Mouse (Mus musculus): Measurements from ENCODE around the gene Taf5. TPM values are rescaled to one million over a fixed set of nuclear protein-coding genes. Genes with fewer than 3 reads are reported as not detected.

Gene Taf5
- polyA plus RNA-seq, 1 experiment from 2014 or later: 4.4 TPM

DNA sequence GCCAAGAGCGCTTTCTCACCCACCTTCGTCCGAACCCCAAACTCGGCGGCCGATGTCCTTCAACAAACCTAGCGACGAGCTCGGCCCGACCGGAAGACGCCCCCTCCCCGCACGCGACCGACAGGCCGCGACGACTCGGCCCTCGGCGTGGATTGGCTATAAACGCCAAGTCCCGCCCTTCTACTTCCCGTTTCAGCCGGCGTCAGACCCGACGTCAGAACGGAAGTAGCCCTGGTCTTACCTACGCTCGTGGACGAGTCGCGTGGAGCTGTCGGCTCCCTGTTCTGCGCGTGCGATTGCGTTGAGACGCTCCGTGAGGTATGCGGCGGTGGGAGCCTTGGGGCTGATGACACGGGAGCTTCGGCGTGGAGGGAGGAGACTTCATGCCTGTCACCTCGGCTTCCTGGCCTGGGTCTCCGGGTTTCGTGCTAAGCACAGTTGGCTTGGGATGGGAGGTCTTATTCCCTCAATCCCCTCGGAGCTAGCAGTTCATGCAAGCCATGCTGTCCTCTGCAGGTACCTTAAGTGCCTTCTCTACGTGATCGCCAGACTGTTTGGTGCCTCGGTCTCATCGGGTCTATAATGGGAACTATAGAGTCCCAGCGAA, 23.1 kb downstream of the Taf5 start, which contains the start of the genes Usmg5 and Pdcd11:
Gene Usmg5 (minus strand): TSS at position 98 of the 607 bp plus-strand sequence.
Gene Pdcd11 (plus strand): TSS at position 219 of the 607 bp plus-strand sequence.
- H3K36me3 ChIP-seq (ENCODE audit: control insufficient read depth, insufficient read depth, low read length): peaks cover 13% of the 10 kb centered on the region
- H3K9me3 ChIP-seq (ENCODE audit: control insufficient read depth, low read length): no peaks in the 10 kb centered on the region
- peak within 1 kb of the TSS; percentile 98 for H3K9ac ChIP-seq (ENCODE audit: low read depth, low read length)
- H3K4me2 ChIP-seq (ENCODE audit: low read length): peak within 1 kb of the TSS; percentile 83
- peak within 1 kb of the TSS; percentile 97 for H3K4me3 ChIP-seq (ENCODE audit: low read length)
- no peaks in the 10 kb centered on the region for H3K27me3 ChIP-seq (replicated peaks; ENCODE audit: control insufficient read depth, insufficient read depth, low read length)
- H3K27ac ChIP-seq (ENCODE audit: low read depth, low read length): peak within 1 kb of the TSS; percentile 92
- WGBS: under 1% methylated on average over 56 of the region's 56 CpGs
- peak; percentile 99 for ATAC-seq
- H3K4me1 ChIP-seq (ENCODE audit: control insufficient read depth, insufficient read depth, low read depth, low read length): peaks cover 19% of the 10 kb centered on the region

DNA sequence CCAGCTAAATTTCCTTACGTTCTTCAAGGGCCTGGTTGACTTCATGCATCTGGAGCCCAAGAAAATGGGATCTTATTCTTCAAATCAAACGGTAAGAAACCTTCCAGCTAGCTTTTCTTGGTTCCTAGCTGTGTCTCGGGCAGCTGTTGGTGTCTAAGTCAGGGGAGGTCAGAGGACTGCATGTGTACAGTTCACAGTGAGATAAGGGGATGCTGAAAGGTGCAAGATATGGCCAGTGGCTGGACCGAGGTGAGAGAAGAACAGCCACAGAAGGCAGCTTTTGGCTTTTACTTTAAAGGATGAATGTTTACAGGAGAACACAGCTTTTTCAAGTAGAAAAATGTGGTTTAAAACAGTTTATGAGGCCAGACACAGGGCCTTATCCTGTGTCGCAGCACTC, 33.5 kb downstream of the Taf5 start:
- H3K4me2 ChIP-seq (ENCODE audit: low read length): no peak overlapping the region
- H3K27ac ChIP-seq (ENCODE audit: low read depth, low read length): no peak overlapping the region
- no peak for ATAC-seq
- WGBS: 94% methylated on average over 5 of the region's 5 CpGs
- H3K4me3 ChIP-seq (ENCODE audit: low read length): no peak overlapping the region
- H3K27me3 ChIP-seq (replicated peaks; ENCODE audit: control insufficient read depth, insufficient read depth, low read length): no peaks in the 10 kb centered on the region
- no peak overlapping the region for H3K9ac ChIP-seq (ENCODE audit: low read depth, low read length)
- no peaks in the 10 kb centered on the region for H3K9me3 ChIP-seq (ENCODE audit: control insufficient read depth, low read length)
- H3K4me1 ChIP-seq (ENCODE audit: control insufficient read depth, insufficient read depth, low read depth, low read length): no peaks in the 10 kb centered on the region
- H3K36me3 ChIP-seq (ENCODE audit: control insufficient read depth, insufficient read depth, low read length): peaks cover 63% of the 10 kb centered on the region

DNA sequence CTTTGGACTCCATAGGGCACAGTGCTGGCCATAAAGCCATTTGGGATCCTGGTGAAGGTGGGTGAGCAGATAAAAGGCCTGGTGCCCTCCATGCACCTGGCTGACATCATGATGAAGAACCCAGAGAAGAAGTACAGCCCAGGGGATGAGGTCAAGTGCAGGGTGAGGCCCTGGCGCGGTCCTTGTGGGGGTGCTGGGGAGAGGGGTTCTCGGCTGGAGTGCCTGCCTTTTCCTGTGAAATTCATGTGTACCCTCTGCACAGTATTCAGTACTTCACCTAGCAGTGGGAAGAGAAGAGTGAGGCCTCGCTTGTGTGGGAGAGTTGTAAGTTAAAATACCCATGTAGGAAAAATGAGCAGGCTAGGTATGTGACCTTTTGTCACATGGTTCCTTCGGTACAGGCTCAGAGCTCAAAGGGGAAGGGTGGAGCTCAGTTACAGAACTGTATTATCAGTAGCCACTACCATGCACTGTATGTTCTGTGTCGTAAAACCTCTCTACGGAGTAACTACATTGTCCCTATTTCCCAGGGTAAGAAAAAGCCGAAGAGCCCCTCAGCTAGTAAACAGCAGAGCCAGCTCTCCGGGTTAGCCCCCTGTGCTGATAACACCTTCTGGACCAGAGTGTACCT, 37.2 kb downstream of the Taf5 start:
- Histone ChIP-seq H3K4me2 (ENCODE audit: low read length) (no peak overlapping the region), H3K4me3 (ENCODE audit: low read length) (no peak overlapping the region), H3K9me3 (ENCODE audit: control insufficient read depth, low read length) (no peaks in the 10 kb centered on the region), H3K4me1 (ENCODE audit: control insufficient read depth, insufficient read depth, low read depth, low read length) (no peaks in the 10 kb centered on the region), H3K9ac (ENCODE audit: low read depth, low read length) (no peak overlapping the region), H3K36me3 (ENCODE audit: control insufficient read depth, insufficient read depth, low read length) (peaks cover 67% of the 10 kb centered on the region), H3K27ac (ENCODE audit: low read depth, low read length) (no peak overlapping the region), H3K27me3 (replicated peaks; ENCODE audit: control insufficient read depth, insufficient read depth, low read length) (no peaks in the 10 kb centered on the region)
- 97% methylated on average over 9 of the region's 9 CpGs for WGBS
- ATAC-seq: no peak

DNA sequence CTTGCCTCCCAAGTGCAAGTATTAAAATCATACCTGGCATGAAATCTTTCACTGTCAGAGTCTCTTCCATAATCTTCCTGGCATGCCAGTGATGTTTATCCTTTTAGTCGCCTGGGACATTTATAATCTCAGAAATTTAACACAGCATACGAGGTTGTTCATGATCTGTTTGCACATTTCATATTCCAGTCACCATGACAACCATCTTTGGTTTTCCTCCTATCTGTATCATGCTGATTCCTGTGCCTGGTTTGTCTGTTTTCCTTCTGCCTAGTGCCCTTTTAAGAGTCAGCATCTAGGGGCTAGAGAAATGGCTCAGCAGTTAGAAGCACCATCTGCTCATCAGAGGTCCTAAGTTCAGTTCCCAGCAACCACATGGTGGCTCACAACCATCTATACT, 51.1 kb downstream of the Taf5 start:
- H3K9me3 ChIP-seq (ENCODE audit: control insufficient read depth, low read length): no peaks in the 10 kb centered on the region
- H3K4me3 ChIP-seq (ENCODE audit: low read length): no peak overlapping the region
- H3K27me3 ChIP-seq (replicated peaks; ENCODE audit: control insufficient read depth, insufficient read depth, low read length): no peaks in the 10 kb centered on the region
- H3K4me2 ChIP-seq (ENCODE audit: low read length): no peak overlapping the region
- H3K27ac ChIP-seq (ENCODE audit: low read depth, low read length): no peak overlapping the region
- WGBS: 88% methylated on average over 2 of the region's 2 CpGs
- no peaks in the 10 kb centered on the region for H3K4me1 ChIP-seq (ENCODE audit: control insufficient read depth, insufficient read depth, low read depth, low read length)
- no peak for ATAC-seq
- no peak overlapping the region for H3K9ac ChIP-seq (ENCODE audit: low read depth, low read length)
- peaks cover 39% of the 10 kb centered on the region for H3K36me3 ChIP-seq (ENCODE audit: control insufficient read depth, insufficient read depth, low read length)

DNA sequence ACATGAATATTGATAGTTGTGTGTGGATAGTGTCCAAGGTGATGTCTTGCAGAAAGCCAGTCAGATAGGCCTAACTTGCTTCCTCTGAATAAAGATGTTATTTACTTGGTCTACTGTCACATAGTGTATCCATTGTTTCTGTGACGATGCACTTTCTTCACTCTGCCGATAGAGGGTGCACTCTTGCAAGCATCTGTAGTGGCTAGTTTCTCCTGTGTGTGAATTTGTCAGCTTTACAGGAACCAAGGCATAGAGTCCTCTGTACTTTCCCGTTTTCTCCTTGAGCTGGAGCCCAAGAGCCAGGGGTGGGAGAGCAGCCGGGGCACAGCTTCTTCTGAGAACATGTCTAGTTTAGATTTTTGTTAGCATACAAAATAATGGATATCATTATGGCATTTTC, 53.5 kb downstream of the Taf5 start:
- ATAC-seq: no peak
- no peaks in the 10 kb centered on the region for H3K9me3 ChIP-seq (ENCODE audit: control insufficient read depth, low read length)
- no peaks in the 10 kb centered on the region for H3K4me1 ChIP-seq (ENCODE audit: control insufficient read depth, insufficient read depth, low read depth, low read length)
- H3K4me2 ChIP-seq (ENCODE audit: low read length): no peak overlapping the region
- H3K27me3 ChIP-seq (replicated peaks; ENCODE audit: control insufficient read depth, insufficient read depth, low read length): no peaks in the 10 kb centered on the region
- H3K27ac ChIP-seq (ENCODE audit: low read depth, low read length): no peak overlapping the region
- 42% methylated on average over 4 of the region's 4 CpGs for WGBS
- no peak overlapping the region for H3K4me3 ChIP-seq (ENCODE audit: low read length)
- no peak overlapping the region for H3K9ac ChIP-seq (ENCODE audit: low read depth, low read length)
- peaks cover 36% of the 10 kb centered on the region for H3K36me3 ChIP-seq (ENCODE audit: control insufficient read depth, insufficient read depth, low read length)

DNA sequence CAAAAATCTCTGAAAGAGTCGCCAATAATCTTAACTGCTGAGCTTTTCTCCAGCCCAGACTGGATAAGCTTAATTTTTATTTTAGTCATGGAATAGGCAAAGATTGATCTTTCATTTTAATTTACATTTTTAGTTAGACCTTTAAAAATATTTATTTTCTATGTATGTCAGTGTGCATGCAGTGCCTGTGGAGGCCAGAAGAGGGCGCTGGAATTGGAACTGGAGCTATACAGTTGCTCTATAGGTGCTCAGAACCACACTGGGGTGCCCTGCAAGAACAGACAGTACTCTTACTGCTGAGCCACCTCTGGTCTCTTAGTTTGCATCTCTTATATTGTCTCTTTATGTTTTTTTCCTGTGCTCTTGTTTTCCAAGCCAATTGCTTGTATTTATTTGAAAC, 55.3 kb downstream of the Taf5 start:
- Histone ChIP-seq H3K4me3 (ENCODE audit: low read length) (no peak overlapping the region), H3K4me2 (ENCODE audit: low read length) (no peak overlapping the region), H3K27me3 (replicated peaks; ENCODE audit: control insufficient read depth, insufficient read depth, low read length) (no peaks in the 10 kb centered on the region), H3K9me3 (ENCODE audit: control insufficient read depth, low read length) (no peaks in the 10 kb centered on the region), H3K9ac (ENCODE audit: low read depth, low read length) (no peak overlapping the region), H3K4me1 (ENCODE audit: control insufficient read depth, insufficient read depth, low read depth, low read length) (no peaks in the 10 kb centered on the region), H3K27ac (ENCODE audit: low read depth, low read length) (no peak overlapping the region), H3K36me3 (ENCODE audit: control insufficient read depth, insufficient read depth, low read length) (peaks cover 37% of the 10 kb centered on the region)
- no peak for ATAC-seq
- WGBS: 30% methylated on average over 2 of the region's 2 CpGs

DNA sequence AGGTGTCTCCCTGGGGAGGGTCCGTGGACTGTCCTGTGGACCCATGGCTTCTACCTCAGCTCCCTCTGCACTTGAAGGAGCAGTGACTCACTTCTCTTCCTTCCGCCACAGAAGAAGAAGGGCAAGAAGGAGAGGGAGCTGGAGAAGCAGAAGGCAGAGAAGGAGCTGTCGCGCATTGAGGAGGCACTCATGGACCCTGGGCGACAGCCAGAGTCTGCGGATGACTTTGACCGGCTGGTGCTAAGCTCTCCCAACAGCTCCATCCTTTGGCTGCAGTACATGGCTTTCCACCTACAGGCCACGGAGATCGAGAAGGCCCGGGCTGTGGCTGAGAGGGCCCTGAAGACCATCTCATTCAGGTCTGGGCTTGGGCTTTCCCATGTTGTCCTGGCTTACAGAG, 60.6 kb downstream of the Taf5 start:
- 98% methylated on average over 10 of the region's 10 CpGs for WGBS
- H3K4me2 ChIP-seq (ENCODE audit: low read length): no peak overlapping the region
- no peaks in the 10 kb centered on the region for H3K4me1 ChIP-seq (ENCODE audit: control insufficient read depth, insufficient read depth, low read depth, low read length)

DNA sequence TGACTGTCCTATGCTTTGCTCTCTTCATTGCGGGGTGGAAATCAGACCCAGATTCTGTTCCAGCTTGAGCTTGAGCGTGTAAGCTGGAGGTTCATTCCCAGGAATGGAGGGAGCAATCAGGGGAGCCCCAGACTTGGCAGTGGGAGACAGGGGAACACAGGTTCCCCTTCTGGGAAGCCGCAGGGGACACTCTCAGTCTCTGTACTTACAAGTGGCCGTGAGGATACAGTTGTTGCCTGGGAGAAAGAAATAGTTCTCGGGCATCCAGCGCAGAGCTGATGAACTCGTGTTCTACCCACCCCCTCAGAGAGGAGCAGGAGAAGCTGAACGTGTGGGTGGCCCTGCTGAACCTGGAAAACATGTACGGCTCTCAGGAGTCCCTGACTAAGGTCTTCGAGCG, 61.3 kb downstream of the Taf5 start:
- H3K27me3 ChIP-seq (replicated peaks; ENCODE audit: control insufficient read depth, insufficient read depth, low read length): no peaks in the 10 kb centered on the region
- H3K9ac ChIP-seq (ENCODE audit: low read depth, low read length): no peak overlapping the region
- H3K4me1 ChIP-seq (ENCODE audit: control insufficient read depth, insufficient read depth, low read depth, low read length): no peaks in the 10 kb centered on the region
- no peak overlapping the region for H3K27ac ChIP-seq (ENCODE audit: low read depth, low read length)
- no peak for ATAC-seq
- no peak overlapping the region for H3K4me3 ChIP-seq (ENCODE audit: low read length)
- 92% methylated on average over 11 of the region's 11 CpGs for WGBS
- peaks cover 48% of the 10 kb centered on the region for H3K36me3 ChIP-seq (ENCODE audit: control insufficient read depth, insufficient read depth, low read length)
- no peaks in the 10 kb centered on the region for H3K9me3 ChIP-seq (ENCODE audit: control insufficient read depth, low read length)
- no peak overlapping the region for H3K4me2 ChIP-seq (ENCODE audit: low read length)

More for the DNA sequence above, 60.6 kb downstream of the Taf5 start:
- no peak overlapping the region for H3K9ac ChIP-seq (ENCODE audit: low read depth, low read length)
- no peak overlapping the region for H3K27ac ChIP-seq (ENCODE audit: low read depth, low read length)
- ATAC-seq: no peak
- H3K27me3 ChIP-seq (replicated peaks; ENCODE audit: control insufficient read depth, insufficient read depth, low read length): no peaks in the 10 kb centered on the region
- no peak overlapping the region for H3K4me3 ChIP-seq (ENCODE audit: low read length)
- no peaks in the 10 kb centered on the region for H3K9me3 ChIP-seq (ENCODE audit: control insufficient read depth, low read length)
- H3K36me3 ChIP-seq (ENCODE audit: control insufficient read depth, insufficient read depth, low read length): peaks cover 48% of the 10 kb centered on the region

DNA sequence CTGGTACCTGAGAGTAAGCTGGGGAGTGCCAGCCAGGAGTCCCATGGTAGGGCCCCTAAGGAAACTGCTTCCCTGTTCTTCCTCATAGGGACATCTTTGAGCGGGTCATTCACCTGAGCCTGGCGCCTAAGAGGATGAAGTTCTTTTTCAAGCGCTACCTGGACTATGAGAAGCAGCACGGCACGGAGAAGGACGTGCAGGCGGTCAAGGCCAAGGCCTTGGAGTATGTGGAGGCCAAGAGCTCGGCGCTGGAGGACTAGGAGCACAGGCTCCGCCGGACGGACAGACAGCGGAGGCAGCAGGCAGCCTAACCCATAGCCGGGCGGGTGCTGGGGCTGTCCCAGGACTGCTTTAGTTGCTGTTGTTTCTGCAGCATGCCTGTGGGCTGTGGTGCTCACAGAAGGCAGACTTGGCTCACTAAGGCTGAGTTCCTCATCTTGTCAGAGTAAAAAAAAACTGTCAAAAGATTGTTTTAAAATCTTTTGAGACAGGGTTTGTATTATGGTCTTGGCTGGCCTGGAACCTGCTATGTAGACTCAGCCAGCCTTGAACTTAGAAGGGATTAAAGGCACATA, 63.1 kb downstream of the Taf5 start:
- no peak overlapping the region for H3K27ac ChIP-seq (ENCODE audit: low read depth, low read length)
- no peaks in the 10 kb centered on the region for H3K9me3 ChIP-seq (ENCODE audit: control insufficient read depth, low read length)
- 96% methylated on average over 15 of the region's 15 CpGs for WGBS
- no peak for ATAC-seq
- H3K4me3 ChIP-seq (ENCODE audit: low read length): no peak overlapping the region
- H3K27me3 ChIP-seq (replicated peaks; ENCODE audit: control insufficient read depth, insufficient read depth, low read length): no peaks in the 10 kb centered on the region
- no peak overlapping the region for H3K9ac ChIP-seq (ENCODE audit: low read depth, low read length)
- H3K4me1 ChIP-seq (ENCODE audit: control insufficient read depth, insufficient read depth, low read depth, low read length): no peaks in the 10 kb centered on the region
- peaks cover 37% of the 10 kb centered on the region for H3K36me3 ChIP-seq (ENCODE audit: control insufficient read depth, insufficient read depth, low read length)
- no peak overlapping the region for H3K4me2 ChIP-seq (ENCODE audit: low read length)

Data from hindbrain, embryonic 16.5 days (tissue).